Mouse (Mus musculus): ENCODE measurements around the gene Col19a1.

Gene Col19a1

GRCm38 (mm10) chr1:24226941-24227711, 360.1 kb downstream of the Col19a1 start:
- no peak for DNase-seq (ENCODE audit: low spot score in 2 of 2)

DNA sequence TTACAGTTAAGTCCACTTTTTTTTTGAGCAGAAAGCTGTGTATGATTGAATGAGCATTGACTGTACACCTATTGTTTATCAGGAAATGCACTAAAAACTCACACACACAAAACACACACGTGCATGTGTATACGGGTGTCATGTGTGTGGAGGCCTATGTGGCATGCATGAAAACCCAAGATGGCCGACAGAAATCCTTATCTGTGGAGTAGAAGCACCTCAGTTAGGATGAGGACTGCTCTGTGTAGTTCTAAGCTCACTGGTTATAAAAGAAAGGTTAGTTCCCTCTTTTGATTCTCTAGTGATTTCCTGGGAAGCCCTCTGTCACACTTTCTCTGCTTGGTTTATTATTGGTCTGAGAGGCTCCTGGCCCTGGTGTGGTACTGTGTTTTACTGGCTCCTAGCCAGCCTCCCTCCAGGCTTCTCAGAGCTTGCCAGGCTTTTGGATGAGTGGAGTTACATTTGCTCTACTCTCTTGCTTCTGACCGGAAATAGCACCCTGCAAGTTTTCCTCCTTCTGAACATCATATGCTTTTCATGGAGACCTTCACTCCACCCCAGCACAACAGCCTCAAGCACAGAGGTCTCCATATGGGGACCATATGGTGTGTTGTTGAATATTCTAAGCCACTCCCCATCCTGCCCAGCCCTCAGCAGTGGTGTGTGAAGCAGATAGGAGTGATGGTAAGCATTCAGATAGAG, 361.3 kb downstream of the Col19a1 start:
- no peak for DNase-seq (ENCODE audit: low spot score in 2 of 2)

DNA sequence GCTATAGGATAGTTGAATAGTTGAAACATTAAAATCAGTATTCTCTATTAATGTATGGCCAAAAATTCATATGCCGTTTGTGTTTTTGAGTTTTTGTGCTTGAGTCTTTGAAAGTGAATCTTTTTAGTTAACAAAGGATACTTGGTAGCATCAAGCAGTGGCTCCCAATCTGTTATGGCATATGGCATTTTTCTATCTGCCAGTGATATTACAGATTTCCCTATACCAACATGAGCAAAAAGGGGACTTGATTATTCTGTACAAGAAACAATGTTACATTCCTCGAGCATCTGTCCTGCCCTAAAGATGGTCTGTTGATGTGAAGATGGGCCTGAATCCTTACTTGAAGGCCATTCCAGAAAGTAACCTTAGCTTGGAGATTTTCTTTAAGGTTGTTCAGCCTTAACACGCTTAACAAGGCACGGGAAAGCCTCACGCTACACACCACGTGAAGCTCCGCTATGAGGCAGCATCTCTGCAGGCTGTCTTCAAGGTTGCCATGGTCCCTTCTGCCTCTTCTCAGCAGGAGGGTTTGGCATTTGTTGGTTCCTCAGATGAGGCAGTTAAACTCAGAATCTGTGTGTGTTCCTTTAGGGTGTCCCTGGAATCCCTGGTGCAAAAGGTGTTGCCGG, 364.2 kb downstream of the Col19a1 start:
- no peak for DNase-seq (ENCODE audit: low spot score in 2 of 2)

DNA sequence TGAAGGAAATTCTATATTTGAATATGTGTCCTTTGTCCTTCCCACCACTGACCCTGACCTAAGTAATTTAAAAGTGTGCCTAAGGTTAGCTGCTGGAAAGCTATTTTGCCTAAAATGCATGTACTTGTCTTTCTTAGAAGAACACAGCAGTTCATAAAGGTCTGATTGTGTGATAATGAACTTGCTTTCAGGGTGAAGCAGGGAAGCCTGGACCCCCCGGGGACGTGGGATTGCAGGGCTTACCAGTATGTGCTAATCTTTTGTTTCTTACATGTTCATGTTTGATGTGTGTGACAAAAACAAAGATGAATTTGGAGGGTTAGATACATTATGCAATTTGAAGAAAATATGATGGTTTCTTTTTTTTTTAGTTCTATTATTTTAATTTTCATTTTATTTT, 365.0 kb downstream of the Col19a1 start:
- no peak for DNase-seq (ENCODE audit: low spot score in 2 of 2)

GRCm38 (mm10) chr1:24219041-24219440, 368.2 kb downstream of the Col19a1 start:
- DNase-seq (ENCODE audit: low spot score in 2 of 2): no peak
